Mouse (Mus musculus): ENCODE measurements around the gene Unc93b1. TPM values are rescaled to one million over a fixed set of nuclear protein-coding genes. Genes with fewer than 3 reads are reported as not detected.
"Not testable (repeated sequence)": the region's sequence is repeated elsewhere in the genome, so short reads cannot be mapped to it uniquely, and the experiment has no call there.

Unc93b1 gene
- polyA plus RNA-seq, 1 experiment from 2014 or later = 8.5 TPM

GRCm38 (mm10) chr19:3957296-3958036, 22.5 kb downstream of the Unc93b1 start:
- not testable (repeated sequence) for H3K27ac ChIP-seq; H3K4me2 ChIP-seq (replicated peaks); H3K9me3 ChIP-seq (replicated peaks); H3K36me3 ChIP-seq; ATAC-seq (ENCODE audit: low FRiP score); H3K9ac ChIP-seq; H3K4me1 ChIP-seq; H3K27me3 ChIP-seq; H3K4me3 ChIP-seq
- 76% methylated on average over 5 of the region's 5 CpGs for WGBS

- no peak within 1 kb of the TSS for H3K27ac ChIP-seq
- ATAC-seq (ENCODE audit: low FRiP score) = no peak
Measured at GRCm38 (mm10) chr19:3958470-3958869, 23.5 kb downstream of the Unc93b1 start, which contains the start of gene Aldh3b3. Aldh3b3 (plus strand) TSS chr19:3958645.

GRCm38 (mm10) chr19:3959030-3959429, 24.0 kb downstream of the Unc93b1 start:
- Histone ChIP-seq H3K9ac (no peak overlapping the region), H3K4me1 (no peaks in the 10 kb centered on the region), H3K36me3 (no peaks in the 10 kb centered on the region), H3K27ac (no peak overlapping the region), H3K27me3 (0 out of 2 replicates have a peak, but pooled peaks cover 4% of the 10 kb centered on the region), H3K4me2 (replicated peaks) (no peak overlapping the region), H3K9me3 (replicated peaks) (no peaks in the 10 kb centered on the region), H3K4me3 (no peak overlapping the region)
- no peak for ATAC-seq (ENCODE audit: low FRiP score)

More at GRCm38 (mm10) chr19:3958470-3958869, 23.5 kb downstream of the Unc93b1 start, which contains the start of gene Aldh3b3:
- no peaks in the 10 kb centered on the region for H3K4me1 ChIP-seq
- no peak within 1 kb of the TSS for H3K9ac ChIP-seq
- H3K36me3 ChIP-seq = no peaks in the 10 kb centered on the region
- H3K4me3 ChIP-seq = no peak within 1 kb of the TSS
- H3K27me3 ChIP-seq = 0 out of 2 replicates have a peak, but pooled peaks cover 4% of the 10 kb centered on the region
- WGBS = 81% methylated on average over 4 of the region's 4 CpGs
- H3K9me3 ChIP-seq (replicated peaks) = no peaks in the 10 kb centered on the region
- H3K4me2 ChIP-seq (replicated peaks) = no peak within 1 kb of the TSS

- no peak for ATAC-seq (ENCODE audit: low FRiP score)
- no peak overlapping the region for H3K27ac ChIP-seq
- no peaks in the 10 kb centered on the region for H3K36me3 ChIP-seq
- no peaks in the 10 kb centered on the region for H3K9me3 ChIP-seq (replicated peaks)
- H3K4me3 ChIP-seq = no peak overlapping the region
- no peaks in the 10 kb centered on the region for H3K4me1 ChIP-seq
- 86% methylated on average over 5 of the region's 5 CpGs for WGBS
- H3K27me3 ChIP-seq = 0 out of 2 replicates have a peak, but pooled peaks cover 4% of the 10 kb centered on the region
- H3K4me2 ChIP-seq (replicated peaks) = no peak overlapping the region
- H3K9ac ChIP-seq = no peak overlapping the region
Measured at GRCm38 (mm10) chr19:3960211-3960610, 25.2 kb downstream of the Unc93b1 start.

GRCm38 (mm10) chr19:3961805-3962204, 26.8 kb downstream of the Unc93b1 start:
- H3K36me3 ChIP-seq; H3K9ac ChIP-seq; ATAC-seq (ENCODE audit: low FRiP score); H3K27ac ChIP-seq; H3K27me3 ChIP-seq; H3K4me1 ChIP-seq; H3K4me2 ChIP-seq (replicated peaks); H3K4me3 ChIP-seq; H3K9me3 ChIP-seq (replicated peaks): not testable (repeated sequence)
- 83% methylated on average over 6 of the region's 6 CpGs for WGBS

- H3K4me2 ChIP-seq (replicated peaks) = no peak overlapping the region
- H3K27me3 ChIP-seq = no peaks in the 10 kb centered on the region
- H3K36me3 ChIP-seq = no peaks in the 10 kb centered on the region
- no peak overlapping the region for H3K27ac ChIP-seq
- no peak overlapping the region for H3K9ac ChIP-seq
- 11% methylated on average over 2 of the region's 2 CpGs for WGBS
- no peaks in the 10 kb centered on the region for H3K9me3 ChIP-seq (replicated peaks)
- no peak for ATAC-seq (ENCODE audit: low FRiP score)
- H3K4me1 ChIP-seq = no peaks in the 10 kb centered on the region
- H3K4me3 ChIP-seq = no peak overlapping the region
Measured at GRCm38 (mm10) chr19:3962469-3962868, 27.5 kb downstream of the Unc93b1 start.

- WGBS = 77% methylated on average over 4 of the region's 4 CpGs
- Histone ChIP-seq H3K27me3 (no peaks in the 10 kb centered on the region), H3K4me1 (0 out of 2 replicates have a peak, but pooled peaks cover 3% of the 10 kb centered on the region), H3K9me3 (replicated peaks) (no peaks in the 10 kb centered on the region), H3K27ac (no peak overlapping the region), H3K4me2 (replicated peaks) (no peak overlapping the region), H3K9ac (no peak overlapping the region), H3K4me3 (no peak overlapping the region), H3K36me3 (no peaks in the 10 kb centered on the region)
- no peak for ATAC-seq (ENCODE audit: low FRiP score)
Measured at GRCm38 (mm10) chr19:3964030-3964429, 29.0 kb downstream of the Unc93b1 start.

GRCm38 (mm10) chr19:3966330-3967075, 31.5 kb downstream of the Unc93b1 start:
- no peak overlapping the region for H3K4me2 ChIP-seq (replicated peaks)
- H3K9ac ChIP-seq = no peak overlapping the region
- no peaks in the 10 kb centered on the region for H3K9me3 ChIP-seq (replicated peaks)
- no peak overlapping the region for H3K27ac ChIP-seq
- no peaks in the 10 kb centered on the region for H3K27me3 ChIP-seq
- no peak overlapping the region for H3K4me3 ChIP-seq
- H3K4me1 ChIP-seq = 0 out of 2 replicates have a peak, but pooled peaks cover 3% of the 10 kb centered on the region
- ATAC-seq (ENCODE audit: low FRiP score) = no peak
- 67% methylated on average over 11 of the region's 11 CpGs for WGBS
- no peaks in the 10 kb centered on the region for H3K36me3 ChIP-seq

- no peak for ATAC-seq (ENCODE audit: low FRiP score)
- Histone ChIP-seq H3K27me3 (no peaks in the 10 kb centered on the region), H3K27ac (no peak overlapping the region), H3K4me2 (replicated peaks) (no peak overlapping the region), H3K9me3 (replicated peaks) (no peaks in the 10 kb centered on the region), H3K4me3 (no peak overlapping the region), H3K4me1 (0 out of 2 replicates have a peak, but pooled peaks cover 3% of the 10 kb centered on the region), H3K9ac (no peak overlapping the region), H3K36me3 (no peaks in the 10 kb centered on the region)
- WGBS = 72% methylated on average over 3 of the region's 3 CpGs
Measured at GRCm38 (mm10) chr19:3967258-3967657, 32.3 kb downstream of the Unc93b1 start.

GRCm38 (mm10) chr19:3972229-3972628, 37.2 kb downstream of the Unc93b1 start, which contains the start of gene Aldh3b2:
Aldh3b2 (plus strand) TSS chr19:3972328.
- no peaks in the 10 kb centered on the region for H3K27me3 ChIP-seq
- H3K36me3 ChIP-seq = no peaks in the 10 kb centered on the region
- no peak for ATAC-seq (ENCODE audit: low FRiP score)
- H3K4me2 ChIP-seq (replicated peaks) = no peak within 1 kb of the TSS
- H3K27ac ChIP-seq = no peak within 1 kb of the TSS
- 57% methylated on average over 9 of the region's 9 CpGs for WGBS
- no peaks in the 10 kb centered on the region for H3K9me3 ChIP-seq (replicated peaks)
- no peak within 1 kb of the TSS for H3K9ac ChIP-seq
- no peak within 1 kb of the TSS for H3K4me3 ChIP-seq
- 0 out of 2 replicates have a peak, but pooled peaks cover 3% of the 10 kb centered on the region for H3K4me1 ChIP-seq

GRCm38 (mm10) chr19:3974608-3975007, 39.6 kb downstream of the Unc93b1 start:
- not testable (repeated sequence) for H3K4me2 ChIP-seq (replicated peaks); H3K4me3 ChIP-seq; H3K9ac ChIP-seq; H3K4me1 ChIP-seq; H3K27ac ChIP-seq; H3K36me3 ChIP-seq; H3K9me3 ChIP-seq (replicated peaks); H3K27me3 ChIP-seq; ATAC-seq (ENCODE audit: low FRiP score)
- 87% methylated on average over 6 of the region's 6 CpGs for WGBS

GRCm38 (mm10) chr19:3975866-3976265, 40.9 kb downstream of the Unc93b1 start:
- no peak for ATAC-seq (ENCODE audit: low FRiP score)
- Histone ChIP-seq H3K4me1 (peaks cover 5% of the 10 kb centered on the region; the same call in 1 of the 2 replicates), H3K4me3 (no peak overlapping the region), H3K27ac (no peak overlapping the region), H3K4me2 (replicated peaks) (no peak overlapping the region), H3K9ac (no peak overlapping the region), H3K36me3 (no peaks in the 10 kb centered on the region), H3K27me3 (no peaks in the 10 kb centered on the region), H3K9me3 (replicated peaks) (no peaks in the 10 kb centered on the region)
- WGBS = 81% methylated on average over 2 of the region's 2 CpGs

All from hindbrain, embryonic 12.5 days (tissue).